Mouse (Mus musculus) liver, adult 2 months (tissue): Measurements from ENCODE around the gene Wfdc3.

Experiments used
- CTCF ChIP-seq: fragments of 200-500 bp; IDR thresholded peaks from 2 replicates; pipeline ENCODE4 v1.5.1; 2011; ENCODE audit warnings: low read depth, low read length, control low read depth
- POLR2A ChIP-seq: fragments of 200-500 bp; IDR thresholded peaks from 2 replicates; pipeline ENCODE4 v1.6.1; 2011; ENCODE audit warnings: low read length, control low read depth; ENCODE audit not compliant: insufficient read depth; ENCODE audit errors: extremely low read depth

DNA sequence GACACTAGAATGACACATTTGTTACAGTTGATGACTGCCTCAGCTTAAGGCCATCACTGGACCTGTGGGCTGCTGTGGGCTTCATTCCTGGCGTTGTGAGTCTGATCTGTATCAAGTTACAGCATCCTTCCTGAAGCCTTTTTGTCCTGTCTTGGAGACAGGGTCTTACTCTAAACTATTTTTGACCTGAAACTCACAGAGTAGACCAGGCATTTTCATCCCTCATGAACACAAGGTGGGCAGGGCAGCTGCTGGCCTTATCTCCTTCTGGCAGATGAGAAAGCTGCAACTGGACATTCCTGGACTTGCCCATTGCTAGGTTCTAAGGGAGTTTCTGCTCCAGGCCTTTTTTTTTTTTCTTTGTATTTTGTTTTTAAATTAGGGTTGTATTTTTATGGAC is 13.0 kb upstream of the Wfdc3 start:
- no peak for TF ChIP-seq POLR2A
- no peak for TF ChIP-seq CTCF
